8 mouse cellular contexts compared by ENCODE assay signal in the genomic region with DNA sequence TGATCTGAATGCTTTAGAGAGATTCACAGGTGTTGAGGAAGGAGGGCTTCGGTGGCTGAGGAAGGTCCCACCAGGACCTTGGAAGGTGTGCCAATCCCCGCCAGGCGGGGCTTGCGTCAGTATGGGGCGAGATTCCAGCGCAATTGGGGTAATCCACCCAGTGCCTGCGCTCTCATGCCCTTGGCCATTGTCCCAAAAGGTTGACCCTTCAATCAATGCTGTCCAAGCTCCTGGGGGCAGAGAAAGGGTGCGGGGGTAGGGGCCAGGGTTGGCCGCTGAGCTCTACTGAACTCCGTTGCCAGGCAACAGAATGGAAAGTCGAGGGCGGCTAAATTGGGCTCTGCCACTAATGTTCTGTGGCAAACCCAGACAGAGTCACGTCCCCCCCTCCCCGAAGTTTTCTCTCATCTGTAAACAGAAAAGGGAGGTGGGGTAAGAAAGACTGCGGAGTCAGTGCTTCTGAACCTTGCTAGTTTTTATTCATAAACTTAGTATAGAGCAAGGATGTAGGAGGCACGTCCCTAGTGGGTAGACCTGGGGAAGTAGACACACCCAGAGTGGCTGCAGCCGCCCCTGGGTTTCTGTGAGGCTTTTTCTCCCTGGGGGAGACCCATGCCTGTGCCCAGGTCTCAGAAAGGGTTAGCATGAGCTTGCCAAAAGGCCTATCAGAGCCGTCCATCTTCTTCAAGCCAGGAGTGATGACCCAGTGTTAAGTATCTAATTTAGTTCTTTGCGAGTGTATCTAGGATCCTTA. TPM values are rescaled to one million over a fixed set of nuclear protein-coding genes. Genes with fewer than 3 reads are reported as not detected.
DNase-seq lines count a peak whose midpoint lies in the region; ATAC-seq lines count a peak whose summit lies in the region.

No protein-coding gene starts in this region.

- H3K27ac ChIP-seq in heart, embryonic 11.5 days (ENCODE audit: low read depth, low read length), result no peak overlapping the region
- H3K27ac ChIP-seq in kidney, embryonic 16.5 days (ENCODE audit: low read length), result no peak overlapping the region

- peak overlapping the region; percentile 92 for H3K4me2 ChIP-seq in heart, embryonic 11.5 days
- H3K4me2 ChIP-seq in kidney, embryonic 16.5 days (replicated peaks; ENCODE audit: low read depth, low read length), result peak overlapping the region; percentile 64

- no peak overlapping the region for H3K9ac ChIP-seq in heart, embryonic 11.5 days (ENCODE audit: low read depth, low read length)
- H3K9ac ChIP-seq in kidney, embryonic 16.5 days (replicated peaks; ENCODE audit: low read length), result peak overlapping the region; percentile 45

- H3K27me3 ChIP-seq in heart, embryonic 11.5 days (ENCODE audit: control insufficient read depth, insufficient read depth, low read length), result peaks cover 28% of the 10 kb centered on the region
- peaks cover 42% of the 10 kb centered on the region for H3K27me3 ChIP-seq in kidney, embryonic 16.5 days (ENCODE audit: insufficient read depth, low read length)

- no peaks in the 10 kb centered on the region for H3K9me3 ChIP-seq in heart, embryonic 11.5 days (replicated peaks; ENCODE audit: control insufficient read depth, low read length)
- no peaks in the 10 kb centered on the region for H3K9me3 ChIP-seq in kidney, embryonic 16.5 days (ENCODE audit: low read length)

- ATAC-seq in heart, embryonic 11.5 days (replicated peaks; ENCODE audit: insufficient number of reproducible peaks, low FRiP score, low TSS enrichment), result no peak
- ATAC-seq in kidney, embryonic 16.5 days (ENCODE audit: low FRiP score, low TSS enrichment), result no peak

- DNase-seq in adrenal gland, postnatal 14 days, result peak; percentile 27
- no peak for DNase-seq in adrenal gland, postnatal 36 days
- peak; percentile 8 for DNase-seq in adrenal gland, postnatal 25 days
- DNase-seq in neural tube, embryonic 10.5 days (ENCODE audit: extremely low spot score, low spot score), result peak; percentile 52
- DNase-seq in right cerebral cortex, postnatal 14 days, result no peak
- DNase-seq in thymus, postnatal 10 days (ENCODE audit: low spot score in 2 of 2), result no peak

- WGBS in heart, embryonic 11.5 days (ENCODE audit: insufficient replicate concordance), result 10% methylated on average over 19 of the region's 19 CpGs
- WGBS in kidney, embryonic 16.5 days, result 8% methylated on average over 19 of the region's 19 CpGs

- peaks cover 22% of the 10 kb centered on the region for H3K4me1 ChIP-seq in heart, embryonic 11.5 days (ENCODE audit: control insufficient read depth, insufficient read depth, low read length)
- H3K4me1 ChIP-seq in kidney, embryonic 16.5 days (ENCODE audit: insufficient read depth, low read length), result peaks cover 40% of the 10 kb centered on the region

- peak overlapping the region; percentile 50 for H3K4me3 ChIP-seq in heart, embryonic 11.5 days (ENCODE audit: low read depth, low read length)
- peak overlapping the region; percentile 48 for H3K4me3 ChIP-seq in kidney, embryonic 16.5 days (ENCODE audit: low read length)

- H3K36me3 ChIP-seq in heart, embryonic 11.5 days (ENCODE audit: control insufficient read depth, insufficient read depth, low read length), result no peaks in the 10 kb centered on the region
- H3K36me3 ChIP-seq in kidney, embryonic 16.5 days (ENCODE audit: insufficient read depth, low read length), result no peaks in the 10 kb centered on the region

RNA-seq across cellular contexts. Expression of gene Bmp6, which starts 2.3 kb away (rescaled TPM):
- total RNA-seq in adrenal gland, postnatal 14 days (2021), result 9.6 and 12.5 TPM in 2 replicates
- 1 to 10 TPM; 6.5 to 9.1 TPM for total RNA-seq in adrenal gland, postnatal 36 days (2021)
- 7.2 and 7.8 TPM in 2 replicates for total RNA-seq in adrenal gland, postnatal 25 days (2021)
- 2.6 and 3.1 TPM in 2 replicates for polyA plus RNA-seq in heart, embryonic 11.5 days (2014; fragmentation: Nextera tagmentation; extraction: Ambion mirVana)
- polyA plus RNA-seq in kidney, embryonic 16.5 days (2015; fragmentation: Nextera tagmentation; extraction: Ambion mirVana), result 1.3 and 2.2 TPM in 2 replicates

Comparison
In these comparisons a context has a peak if more than half of its experiments do, and no peak if none do; other contexts are left out.
1. DNase-seq: peak in adrenal gland, postnatal 14 days (single experiment), adrenal gland, postnatal 25 days (single experiment) and neural tube, embryonic 10.5 days (single experiment); none in adrenal gland, postnatal 36 days (0 of 2), right cerebral cortex, postnatal 14 days (single experiment) and thymus, postnatal 10 days (0 of 2).